Mouse (Mus musculus) kidney, embryonic 16.5 days (tissue): ENCODE results near the gene 4632433K11Rik. TPM values are rescaled to one million over a fixed set of nuclear protein-coding genes. Genes with fewer than 3 reads are reported as not detected.
A peak's percentile ranks its signal among the peaks of the same experiment; 100 is the strongest.

Source experiments
- ATAC-seq: fragments of 200-750 bp; cut with Nextera tagmentation; 2 replicates; pipeline ENCODE4 v1.8.0; 2017; ENCODE audit warnings: moderate TSS enrichment; ENCODE audit not compliant: low FRiP score, low TSS enrichment
- H3K27ac ChIP-seq: fragments of 300-500 bp; sonication (generic); 2 replicates; pipeline ENCODE4 v1.5.1; 2014; ENCODE audit warnings: low read length
- H3K27me3 ChIP-seq: fragments of 300-500 bp; sonication (generic); 2 replicates; pipeline ENCODE4 v1.6.1; 2014; ENCODE audit warnings: low read length, control low read depth, mixed read lengths; ENCODE audit not compliant: insufficient read depth
- H3K36me3 ChIP-seq: fragments of 300-500 bp; sonication (generic); 2 replicates; pipeline ENCODE4 v1.6.1; 2014; ENCODE audit warnings: low read length, control low read depth, mixed read lengths; ENCODE audit not compliant: insufficient read depth
- H3K4me1 ChIP-seq: fragments of 300-500 bp; sonication (generic); 2 replicates; pipeline ENCODE4 v1.6.1; 2014; ENCODE audit warnings: low read length, control low read depth, mixed read lengths; ENCODE audit not compliant: insufficient read depth
- H3K4me2 ChIP-seq: fragments of 300-500 bp; sonication (generic); replicated peaks from 2 replicates; pipeline ENCODE4 v1.6.1; 2014; ENCODE audit warnings: low read depth, low read length
- H3K4me3 ChIP-seq: fragments of 300-500 bp; sonication (generic); 2 replicates; pipeline ENCODE4 v1.5.1; 2014; ENCODE audit warnings: mild to moderate bottlenecking, low read length
- H3K9ac ChIP-seq: fragments of 300-500 bp; sonication (generic); replicated peaks from 2 replicates; pipeline ENCODE4 v1.6.1; 2014; ENCODE audit warnings: low read length
- H3K9me3 ChIP-seq: fragments of 300-500 bp; sonication (generic); 2 replicates; pipeline ENCODE4 v1.6.1; 2016; ENCODE audit warnings: low read length, control low read depth
- WGBS: fragments of 180-500 bp; shearing (Covaris S2); extraction: QIAGEN DNeasy Blood & Tissue Kit; methylation state at CpG from one replicate; pipeline ENCODE4 v1.1.7; 2014; 5-methylcytosine and 5-hydroxymethylcytosine counted together
- polyA plus RNA-seq: library from polyadenylated mRNA; unstranded; fragments of >200 nt; fragmentation: Nextera tagmentation; extraction: Ambion mirVana; gene quantifications from 2 replicates; pipeline ENCODE4 v1.2.1, GENCODE M21; 2015

4632433K11Rik gene
- polyA plus RNA-seq, 1 experiment from 2014 or later, result 1.3 TPM

GRCm38 (mm10) chr7:5020000-5020681 lies 13.8 kb upstream of the 4632433K11Rik start, which contains the start of the genes Zfp865 and Ccdc106:
TSS of gene Zfp865 (plus strand) at chr7:5020376.
TSS of gene Ccdc106 (plus strand) at chr7:5020553.
- Histone ChIP-seq H3K4me3 (peak within 1 kb of the TSS; percentile 85), H3K27me3 (no peaks in the 10 kb centered on the region), H3K36me3 (peaks cover 35% of the 10 kb centered on the region), H3K4me2 (peak within 1 kb of the TSS; percentile 80), H3K27ac (peak within 1 kb of the TSS; percentile 97), H3K9ac (peak within 1 kb of the TSS; percentile 95), H3K9me3 (no peaks in the 10 kb centered on the region), H3K4me1 (peaks cover 29% of the 10 kb centered on the region)
- WGBS, result under 1% methylated on average over 49 of the region's 49 CpGs
- peak; percentile 90 for ATAC-seq

DNA sequence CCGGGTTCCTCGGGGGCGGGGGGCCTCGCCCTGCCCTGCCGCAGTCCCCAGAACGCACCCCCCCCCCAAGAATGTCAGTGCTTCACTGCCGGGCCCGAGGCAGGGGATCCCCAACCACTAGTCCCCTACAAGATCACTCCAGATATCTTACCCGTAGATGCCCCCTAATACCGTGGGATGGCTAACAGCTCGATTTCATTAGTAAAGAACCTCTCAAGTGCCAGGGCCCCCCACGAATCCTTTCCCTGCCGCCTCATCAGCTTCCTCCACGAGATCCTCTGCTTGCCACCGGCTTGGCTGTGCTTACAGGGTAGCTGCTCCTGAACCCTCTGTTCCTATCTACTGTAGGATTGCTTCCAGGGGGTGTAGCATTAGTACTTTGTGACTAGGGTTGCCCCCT lies 13.2 kb upstream of the 4632433K11Rik start:
- WGBS, result under 1% methylated on average over 12 of the region's 15 CpGs
- H3K4me2 ChIP-seq, result peak overlapping the region; percentile 80
- H3K4me3 ChIP-seq, result peak overlapping the region; percentile 85
- peak overlapping the region; percentile 97 for H3K27ac ChIP-seq
- H3K4me1 ChIP-seq, result peaks cover 29% of the 10 kb centered on the region
- H3K36me3 ChIP-seq, result peaks cover 35% of the 10 kb centered on the region
- peak overlapping the region; percentile 95 for H3K9ac ChIP-seq
- H3K9me3 ChIP-seq, result no peaks in the 10 kb centered on the region
- ATAC-seq, result peak; percentile 13; the same call in 1 of the 2 replicates
- no peaks in the 10 kb centered on the region for H3K27me3 ChIP-seq

- H3K4me1 ChIP-seq, result peaks cover 24% of the 10 kb centered on the region
- 46% methylated on average over 5 of the region's 5 CpGs for WGBS
- peak overlapping the region; percentile 95 for H3K9ac ChIP-seq
- no peaks in the 10 kb centered on the region for H3K9me3 ChIP-seq
- peaks cover 38% of the 10 kb centered on the region for H3K36me3 ChIP-seq
- H3K4me3 ChIP-seq, result peak overlapping the region; percentile 85
- H3K27me3 ChIP-seq, result no peaks in the 10 kb centered on the region
- H3K4me2 ChIP-seq, result peak overlapping the region; percentile 80
- no peak for ATAC-seq
- peak overlapping the region; percentile 97 for H3K27ac ChIP-seq
Observed at GRCm38 (mm10) chr7:5021197-5021596, 12.7 kb upstream of the 4632433K11Rik start.

GRCm38 (mm10) chr7:5029543-5029942 lies 4.4 kb upstream of the 4632433K11Rik start:
- H3K27me3 ChIP-seq, result no peaks in the 10 kb centered on the region
- 95% methylated on average over 22 of the region's 22 CpGs for WGBS
- no peak overlapping the region for H3K9ac ChIP-seq
- no peak overlapping the region for H3K27ac ChIP-seq
- no peak for ATAC-seq
- H3K9me3 ChIP-seq, result peaks cover 45% of the 10 kb centered on the region
- no peak overlapping the region for H3K4me3 ChIP-seq
- peaks cover 84% of the 10 kb centered on the region for H3K36me3 ChIP-seq
- H3K4me2 ChIP-seq, result no peak overlapping the region
- no peaks in the 10 kb centered on the region for H3K4me1 ChIP-seq

GRCm38 (mm10) chr7:5029946-5030345 lies 4.0 kb upstream of the 4632433K11Rik start:
- Histone ChIP-seq H3K27me3 (no peaks in the 10 kb centered on the region), H3K4me1 (no peaks in the 10 kb centered on the region), H3K27ac (no peak overlapping the region), H3K9ac (no peak overlapping the region), H3K4me2 (no peak overlapping the region), H3K4me3 (no peak overlapping the region), H3K9me3 (peaks cover 45% of the 10 kb centered on the region), H3K36me3 (peaks cover 84% of the 10 kb centered on the region)
- 94% methylated on average over 21 of the region's 21 CpGs for WGBS
- ATAC-seq, result no peak

GRCm38 (mm10) chr7:5030554-5031275 lies 3.2 kb upstream of the 4632433K11Rik start:
- Histone ChIP-seq H3K27ac (no peak overlapping the region), H3K36me3 (peaks cover 92% of the 10 kb centered on the region), H3K4me3 (no peak overlapping the region), H3K4me1 (no peaks in the 10 kb centered on the region), H3K27me3 (no peaks in the 10 kb centered on the region), H3K9me3 (peaks cover 46% of the 10 kb centered on the region), H3K9ac (no peak overlapping the region), H3K4me2 (no peak overlapping the region)
- WGBS, result 83% methylated on average over 63 of the region's 63 CpGs
- no peak for ATAC-seq

DNA sequence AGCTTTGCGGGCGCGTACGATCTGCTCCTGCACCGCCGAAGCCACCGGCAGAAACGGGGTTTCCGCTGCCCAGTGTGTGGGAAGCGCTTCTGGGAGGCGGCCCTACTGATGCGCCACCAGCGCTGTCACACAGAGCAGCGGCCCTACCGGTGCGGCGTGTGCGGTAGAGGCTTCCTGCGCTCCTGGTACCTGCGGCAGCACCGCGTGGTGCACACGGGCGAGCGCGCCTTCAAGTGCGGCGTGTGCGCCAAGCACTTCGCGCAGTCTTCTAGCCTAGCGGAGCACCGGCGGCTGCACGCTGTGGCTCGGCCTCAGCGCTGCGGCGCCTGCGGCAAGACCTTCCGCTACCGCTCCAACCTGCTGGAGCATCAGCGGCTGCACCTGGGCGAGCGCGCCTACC lies 2.4 kb upstream of the 4632433K11Rik start:
- 0 out of 2 replicates have a peak, but pooled peaks have one; percentile 4 for ATAC-seq
- Histone ChIP-seq H3K4me2 (no peak overlapping the region), H3K9me3 (peaks cover 51% of the 10 kb centered on the region), H3K27me3 (no peaks in the 10 kb centered on the region), H3K9ac (no peak overlapping the region), H3K36me3 (peaks cover 94% of the 10 kb centered on the region), H3K27ac (no peak overlapping the region), H3K4me3 (no peak overlapping the region), H3K4me1 (no peaks in the 10 kb centered on the region)
- 84% methylated on average over 46 of the region's 46 CpGs for WGBS

- H3K9ac ChIP-seq, result no peak overlapping the region
- WGBS, result 94% methylated on average over 17 of the region's 17 CpGs
- peaks cover 57% of the 10 kb centered on the region for H3K36me3 ChIP-seq
- no peaks in the 10 kb centered on the region for H3K27me3 ChIP-seq
- H3K9me3 ChIP-seq, result peaks cover 28% of the 10 kb centered on the region
- ATAC-seq, result no peak
- H3K4me3 ChIP-seq, result no peak overlapping the region
- no peak overlapping the region for H3K27ac ChIP-seq
- H3K4me1 ChIP-seq, result peaks cover 16% of the 10 kb centered on the region; the same call in 1 of the 2 replicates
- no peak overlapping the region for H3K4me2 ChIP-seq
Observed at GRCm38 (mm10) chr7:5035628-5036027, 1.7 kb downstream of the 4632433K11Rik start.

- H3K27ac ChIP-seq, result no peak overlapping the region
- no peak overlapping the region for H3K4me2 ChIP-seq
- H3K4me1 ChIP-seq, result peaks cover 16% of the 10 kb centered on the region; the same call in 1 of the 2 replicates
- H3K4me3 ChIP-seq, result no peak overlapping the region
- peaks cover 53% of the 10 kb centered on the region for H3K36me3 ChIP-seq
- H3K27me3 ChIP-seq, result no peaks in the 10 kb centered on the region
- 94% methylated on average over 9 of the region's 9 CpGs for WGBS
- no peak overlapping the region for H3K9ac ChIP-seq
- no peak for ATAC-seq
- H3K9me3 ChIP-seq, result peaks cover 23% of the 10 kb centered on the region
Observed at GRCm38 (mm10) chr7:5036136-5036535, 2.2 kb downstream of the 4632433K11Rik start.

- Histone ChIP-seq H3K36me3 (peaks cover 47% of the 10 kb centered on the region), H3K27ac (no peak overlapping the region), H3K4me2 (no peak overlapping the region), H3K27me3 (no peaks in the 10 kb centered on the region), H3K9me3 (peaks cover 14% of the 10 kb centered on the region), H3K4me3 (no peak overlapping the region), H3K4me1 (peaks cover 16% of the 10 kb centered on the region; the same call in 1 of the 2 replicates), H3K9ac (no peak overlapping the region)
- WGBS, result 95% methylated on average over 7 of the region's 7 CpGs
- no peak for ATAC-seq
Observed at GRCm38 (mm10) chr7:5037026-5037425, 3.1 kb downstream of the 4632433K11Rik start.
